In genomic region chrX:12312534-12312933, GRCm38 (mm10) we compare ENCODE assay signal across 13 mouse cellular contexts.
A peak's percentile ranks its signal among the peaks of the same experiment; 100 is the strongest.
DNase-seq lines count a peak whose midpoint lies in the region; ATAC-seq and TF ChIP-seq lines count a peak whose summit lies in the region.
"Had no signal": no experiment of that assay in that cellular context is flagged by ENCODE, and none has a peak within 500 bp of the region (broad histone marks: within the 10 kb centered on the region; RNA-seq: fewer than 3 reads in every experiment).

No protein-coding gene starts in this region.

- no peak overlapping the region for H3K4me3 ChIP-seq in thymus, adult 2 months (ENCODE audit: control insufficient read depth, insufficient read depth, low read length)
- H3K4me3 ChIP-seq in heart, embryonic 16.5 days (ENCODE audit: low read length), result no peak overlapping the region
- no peak overlapping the region for H3K4me3 ChIP-seq in forebrain, embryonic 11.5 days (ENCODE audit: low read depth, low read length)
- H3K4me3 ChIP-seq: embryonic facial prominence, embryonic 12.5 days had no signal

- no peak for TF ChIP-seq POLR2A in thymus, adult 2 months (IDR thresholded peaks at IDR 0.05; ENCODE audit: control insufficient read depth, extremely low read depth, insufficient read depth, low read length, poor library complexity)

- DNase-seq in thymus, adult 2 months, result peak; percentile 1
- no peak for DNase-seq in thymus, adult 18-20 months
- peak; percentile 6 to 33 for DNase-seq in lung, postnatal 4 days
- DNase-seq in right cerebral cortex, adult 18-20 months, result no peak
- DNase-seq in urinary bladder, postnatal 4 days (ENCODE audit: low spot score in 2 of 2), result no peak
- no peak for DNase-seq in forebrain, embryonic 11.5 days (ENCODE audit: low spot score)
- DNase-seq: adrenal gland, adult 8-10 months; cerebellum, adult 8-10 months; kidney, postnatal 36 days; midbrain, embryonic 14.5 days had no signal

- no peaks in the 10 kb centered on the region for H3K36me3 ChIP-seq in thymus, adult 2 months (ENCODE audit: control insufficient read depth, insufficient read depth, low read length)
- no peaks in the 10 kb centered on the region for H3K36me3 ChIP-seq in heart, embryonic 16.5 days (ENCODE audit: control insufficient read depth, insufficient read depth)
- H3K36me3 ChIP-seq in forebrain, embryonic 11.5 days (ENCODE audit: control insufficient read depth, insufficient read depth, low read length), result no peaks in the 10 kb centered on the region
- H3K36me3 ChIP-seq: embryonic facial prominence, embryonic 12.5 days had no signal

- no peak for TF ChIP-seq CTCF in thymus, adult 2 months (IDR thresholded peaks at IDR 0.05; ENCODE audit: borderline replicate concordance, control insufficient read depth, extremely low read depth, insufficient read depth, low read length, poor library complexity)

- WGBS in thymus, adult 2 months, result 68% methylated on average over 5 of the region's 5 CpGs
- 41% methylated on average over 5 of the region's 5 CpGs for WGBS in heart, embryonic 16.5 days
- 78% methylated on average over 5 of the region's 5 CpGs for WGBS in forebrain, embryonic 11.5 days

- H3K4me2 ChIP-seq in heart, embryonic 16.5 days (ENCODE audit: low read depth, low read length), result no peak overlapping the region
- H3K4me2 ChIP-seq in forebrain, embryonic 11.5 days (ENCODE audit: low read depth, low read length, severe bottlenecking), result no peak overlapping the region
- H3K4me2 ChIP-seq: embryonic facial prominence, embryonic 12.5 days; hindbrain, embryonic 14.5 days had no signal

- H3K27me3 ChIP-seq in thymus, adult 2 months (ENCODE audit: control insufficient read depth, insufficient read depth, low read length), result no peaks in the 10 kb centered on the region
- H3K27me3 ChIP-seq in heart, embryonic 16.5 days (ENCODE audit: control insufficient read depth, insufficient read depth, low read length), result 0 out of 2 replicates have a peak, but pooled peaks cover 2% of the 10 kb centered on the region
- H3K27me3 ChIP-seq in forebrain, embryonic 11.5 days (ENCODE audit: control insufficient read depth, insufficient read depth, low read length), result no peaks in the 10 kb centered on the region
- H3K27me3 ChIP-seq: embryonic facial prominence, embryonic 12.5 days had no signal

- H3K9me3 ChIP-seq in heart, embryonic 16.5 days (replicated peaks; ENCODE audit: control insufficient read depth, low read length), result peaks cover 4% of the 10 kb centered on the region; the same call in 1 of the 2 replicates
- H3K9me3 ChIP-seq in forebrain, embryonic 11.5 days (ENCODE audit: control insufficient read depth, low read length), result no peaks in the 10 kb centered on the region
- H3K9me3 ChIP-seq: embryonic facial prominence, embryonic 12.5 days had no signal

- H3K27ac ChIP-seq in thymus, adult 2 months (ENCODE audit: control insufficient read depth, insufficient read depth, low read length), result no peak overlapping the region
- H3K27ac ChIP-seq in heart, embryonic 16.5 days (ENCODE audit: low read length), result no peak overlapping the region
- no peak overlapping the region for H3K27ac ChIP-seq in forebrain, embryonic 11.5 days (ENCODE audit: low read depth, low read length)
- H3K27ac ChIP-seq: embryonic facial prominence, embryonic 12.5 days; hindbrain, embryonic 14.5 days had no signal

- no peaks in the 10 kb centered on the region; the same call in 1 of the 2 replicates for H3K4me1 ChIP-seq in thymus, adult 2 months (replicated peaks; ENCODE audit: control insufficient read depth, insufficient read depth, low read length)
- peaks cover 2% of the 10 kb centered on the region; the same call in 1 of the 2 replicates for H3K4me1 ChIP-seq in heart, embryonic 16.5 days (ENCODE audit: control insufficient read depth, insufficient read depth, low read length)
- no peaks in the 10 kb centered on the region for H3K4me1 ChIP-seq in forebrain, embryonic 11.5 days (replicated peaks; ENCODE audit: control insufficient read depth, insufficient read depth, low read length)
- H3K4me1 ChIP-seq: embryonic facial prominence, embryonic 12.5 days had no signal

- ATAC-seq in heart, embryonic 16.5 days (replicated peaks; ENCODE audit: extremely low read depth, insufficient read depth, low FRiP score), result peak; percentile 28; the same call in 1 of the 2 replicates
- no peak for ATAC-seq in forebrain, embryonic 11.5 days (replicated peaks; ENCODE audit: low FRiP score)

- H3K9ac ChIP-seq in heart, embryonic 16.5 days (ENCODE audit: low read length), result no peak overlapping the region
- no peak overlapping the region for H3K9ac ChIP-seq in forebrain, embryonic 11.5 days (ENCODE audit: low read length)
- H3K9ac ChIP-seq: embryonic facial prominence, embryonic 12.5 days; hindbrain, embryonic 14.5 days had no signal

Comparison
In these comparisons a context has a peak if more than half of its experiments do, and no peak if none do; other contexts are left out.
1. DNase-seq: peak in thymus, adult 2 months (single experiment) and lung, postnatal 4 days (2 of 2); none in thymus, adult 18-20 months (0 of 2), right cerebral cortex, adult 18-20 months (single experiment), urinary bladder, postnatal 4 days (0 of 2) and forebrain, embryonic 11.5 days (single experiment).